Mouse (Mus musculus) spleen, adult 2 months (tissue): ENCODE measurements around the gene Tbc1d12. TPM values are rescaled to one million over a fixed set of nuclear protein-coding genes. Genes with fewer than 3 reads are reported as not detected.
A peak's percentile ranks its signal among the peaks of the same experiment; 100 is the strongest.

Experiments
- DNase-seq, 2 experiments: peaks; one replicate each; pipeline versions ENCODE4 v3.0.0 to v3.0.0-alpha.2; 2012 to 2021; ENCODE audit warnings: low spot score in 2 of 2, low read depth in 1 of 2
- H3K27ac ChIP-seq: fragments of 200-500 bp; 2 replicates; pipeline ENCODE4 v1.5.1; 2012; ENCODE audit warnings: low read length, inconsistent platforms; ENCODE audit not compliant: insufficient read depth
- H3K27me3 ChIP-seq: fragments of 200-500 bp; 2 replicates; pipeline ENCODE4 v1.6.1; 2012; ENCODE audit warnings: mild to moderate bottlenecking, moderate library complexity, low read length, inconsistent platforms; ENCODE audit not compliant: control insufficient read depth, insufficient read depth
- H3K36me3 ChIP-seq: fragments of 200-500 bp; 2 replicates; pipeline ENCODE4 v1.6.1; 2012; ENCODE audit warnings: mild to moderate bottlenecking, low read length, inconsistent platforms; ENCODE audit not compliant: control insufficient read depth, insufficient read depth
- H3K4me1 ChIP-seq: fragments of 200-500 bp; 2 replicates; pipeline ENCODE4 v1.6.1; 2011; ENCODE audit warnings: inconsistent platforms; ENCODE audit not compliant: control insufficient read depth, insufficient read depth, insufficient read length
- H3K4me3 ChIP-seq: fragments of 200-500 bp; 2 replicates; pipeline ENCODE4 v1.5.1; 2011; ENCODE audit warnings: mild to moderate bottlenecking, inconsistent platforms; ENCODE audit not compliant: insufficient read depth, insufficient read length; ENCODE audit errors: extremely low read depth
- CTCF ChIP-seq: fragments of 200-500 bp; IDR thresholded peaks from 2 replicates; pipeline ENCODE4 v1.5.1; 2011; ENCODE audit warnings: mild to moderate bottlenecking, inconsistent platforms; ENCODE audit not compliant: insufficient read depth, insufficient read length, insufficient replicate concordance; ENCODE audit errors: extremely low read depth
- POLR2A ChIP-seq: fragments of 200-500 bp; IDR thresholded peaks from 2 replicates; pipeline ENCODE4 v1.6.1; 2011; ENCODE audit warnings: low read depth, low read length, inconsistent platforms
- WGBS: fragments of 180-500 bp; shearing (Covaris S2); methylation state at CpG from one replicate; pipeline ENCODE4 v1.1.7; 2018; 5-methylcytosine and 5-hydroxymethylcytosine counted together
- polyA plus RNA-seq: library from polyadenylated mRNA; depleted of rRNA; stranded (reverse); fragments of >200 nt; gene quantifications from 2 replicates; pipeline ENCODE4 v1.2.3, GENCODE M21; 2012

Tbc1d12 gene
- polyA plus RNA-seq, 1 experiment: 1.0 TPM

DNA sequence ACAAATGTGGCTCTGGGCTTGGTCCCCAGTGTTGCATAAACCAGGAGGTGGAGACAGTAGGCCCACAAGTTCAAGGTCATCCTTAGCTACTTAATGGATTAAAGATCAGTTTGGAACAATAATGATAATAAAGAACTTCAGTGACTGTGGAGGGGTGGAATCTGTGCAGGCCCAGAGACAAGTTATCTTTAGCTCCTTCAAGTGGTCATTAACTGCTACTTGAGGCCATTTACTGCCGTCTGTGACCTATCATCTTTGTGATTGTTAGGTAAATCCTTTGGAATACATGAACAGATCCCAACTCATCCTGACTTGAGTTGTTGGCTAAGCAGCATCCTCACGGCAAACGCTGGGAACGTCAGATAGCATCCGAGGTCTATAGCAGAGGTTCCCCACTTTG, 66.1 kb downstream of the Tbc1d12 start:
- Histone ChIP-seq H3K4me3 (no peak overlapping the region), H3K27ac (no peak overlapping the region), H3K27me3 (no peaks in the 10 kb centered on the region), H3K4me1 (no peaks in the 10 kb centered on the region), H3K36me3 (no peaks in the 10 kb centered on the region)
- 97% methylated on average over 5 of the region's 5 CpGs for WGBS
- DNase-seq: no peak
- TF ChIP-seq POLR2A: no peak
- TF ChIP-seq CTCF: no peak

DNA sequence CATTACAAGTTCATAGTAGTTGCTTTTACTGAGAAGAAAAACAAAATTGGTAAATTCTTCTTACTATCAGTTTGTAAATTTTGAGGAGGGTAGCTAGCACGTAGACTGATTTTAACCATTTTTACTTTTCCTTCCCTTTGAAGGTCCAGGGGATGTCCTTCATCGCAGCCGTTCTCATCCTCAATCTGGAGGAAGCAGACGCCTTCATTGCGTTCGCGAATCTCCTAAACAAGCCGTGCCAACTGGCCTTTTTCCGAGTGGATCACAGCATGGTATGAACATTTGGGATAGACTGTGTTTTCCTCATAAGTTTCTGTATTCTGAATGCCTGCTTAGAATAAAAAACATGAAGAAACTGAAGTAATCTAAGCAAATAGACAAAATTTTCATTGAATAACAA, 77.4 kb downstream of the Tbc1d12 start:
- no peaks in the 10 kb centered on the region for H3K4me1 ChIP-seq
- DNase-seq: no peak
- no peak overlapping the region for H3K27ac ChIP-seq
- 96% methylated on average over 9 of the region's 9 CpGs for whole genome bisulfite sequencing
- H3K27me3 ChIP-seq: no peaks in the 10 kb centered on the region
- TF ChIP-seq POLR2A (no peak), CTCF (no peak)
- peaks cover 2% of the 10 kb centered on the region; the same call in 1 of the 2 replicates for H3K36me3 ChIP-seq
- no peak overlapping the region for H3K4me3 ChIP-seq

DNA sequence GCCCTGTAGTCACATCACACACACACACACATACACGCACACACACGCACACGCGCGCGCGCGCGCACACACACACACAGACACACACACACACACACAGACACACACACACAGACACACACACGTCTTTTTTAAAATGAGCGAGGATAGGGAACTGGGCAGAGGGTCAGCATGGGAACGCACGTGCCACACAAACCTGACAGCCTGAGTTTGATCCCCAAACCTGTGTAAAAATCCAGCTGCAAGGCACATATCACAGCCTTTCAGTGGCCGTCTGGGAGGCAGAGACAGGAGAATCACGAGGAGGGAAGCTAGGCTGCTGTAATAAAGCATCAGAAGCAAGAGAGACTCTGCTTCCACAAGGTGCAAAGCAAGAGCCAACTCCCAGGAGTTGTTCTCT, 78.5 kb downstream of the Tbc1d12 start:
- TF ChIP-seq CTCF: no peak
- TF ChIP-seq POLR2A: no peak
- no peak overlapping the region for H3K27ac ChIP-seq
- WGBS: 94% methylated on average over 15 of the region's 15 CpGs
- H3K27me3 ChIP-seq: no peaks in the 10 kb centered on the region
- H3K36me3 ChIP-seq: peaks cover 2% of the 10 kb centered on the region; the same call in 1 of the 2 replicates
- no peak for DNase-seq
- no peaks in the 10 kb centered on the region for H3K4me1 ChIP-seq
- no peak overlapping the region for H3K4me3 ChIP-seq

GRCm38 (mm10) chr19:38915677-38916076, 79.3 kb downstream of the Tbc1d12 start:
- peak in 1 of 2 experiments; percentile 22 for DNase-seq
- H3K27ac ChIP-seq: no peak overlapping the region
- peaks cover 2% of the 10 kb centered on the region; the same call in 1 of the 2 replicates for H3K36me3 ChIP-seq
- no peaks in the 10 kb centered on the region for H3K4me1 ChIP-seq
- TF ChIP-seq CTCF (peak; percentile 5; the same call in 1 of the 2 replicates), POLR2A (no peak)
- 60% methylated on average over 3 of the region's 3 CpGs for WGBS
- H3K4me3 ChIP-seq: no peak overlapping the region
- H3K27me3 ChIP-seq: no peaks in the 10 kb centered on the region

DNA sequence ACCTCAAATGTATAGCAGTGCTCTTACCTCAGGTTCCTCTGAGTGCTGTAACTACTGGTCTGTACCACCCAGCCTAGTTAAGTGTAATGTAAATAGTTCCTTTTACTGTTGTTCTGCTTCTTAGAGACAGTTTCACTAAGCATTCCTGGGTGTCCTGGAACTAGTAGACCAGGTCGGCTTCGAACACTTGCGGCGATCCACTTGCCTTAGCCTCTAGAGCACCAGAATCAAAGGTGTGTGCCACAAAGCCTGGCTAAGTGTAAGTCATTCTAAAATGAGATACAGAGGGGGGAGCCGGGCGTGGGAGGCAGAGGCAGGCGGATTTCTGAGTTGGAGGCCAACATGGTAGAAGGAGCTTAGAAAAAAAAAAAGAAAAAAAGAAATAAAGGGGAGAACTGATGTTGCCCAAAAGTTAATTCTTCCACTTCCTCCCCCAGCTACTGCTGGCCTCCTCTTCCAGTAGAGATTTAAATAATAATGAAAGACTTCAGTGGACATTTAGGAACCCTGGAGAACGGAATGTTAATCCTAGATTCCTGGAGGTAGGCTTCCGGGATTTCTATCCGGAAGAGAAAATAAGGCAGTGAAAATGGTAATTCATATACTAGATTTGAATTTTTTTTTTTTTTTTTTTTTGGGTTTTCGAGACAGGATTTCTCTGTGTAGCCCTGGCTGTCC, 92.2 kb downstream of the Tbc1d12 start:
- Histone ChIP-seq H3K4me3 (no peak overlapping the region), H3K4me1 (peaks cover 2% of the 10 kb centered on the region; the same call in 1 of the 2 replicates), H3K36me3 (no peaks in the 10 kb centered on the region), H3K27ac (no peak overlapping the region), H3K27me3 (no peaks in the 10 kb centered on the region)
- no peak for DNase-seq
- 90% methylated on average over 11 of the region's 11 CpGs for WGBS
- TF ChIP-seq POLR2A (no peak), CTCF (no peak)

DNA sequence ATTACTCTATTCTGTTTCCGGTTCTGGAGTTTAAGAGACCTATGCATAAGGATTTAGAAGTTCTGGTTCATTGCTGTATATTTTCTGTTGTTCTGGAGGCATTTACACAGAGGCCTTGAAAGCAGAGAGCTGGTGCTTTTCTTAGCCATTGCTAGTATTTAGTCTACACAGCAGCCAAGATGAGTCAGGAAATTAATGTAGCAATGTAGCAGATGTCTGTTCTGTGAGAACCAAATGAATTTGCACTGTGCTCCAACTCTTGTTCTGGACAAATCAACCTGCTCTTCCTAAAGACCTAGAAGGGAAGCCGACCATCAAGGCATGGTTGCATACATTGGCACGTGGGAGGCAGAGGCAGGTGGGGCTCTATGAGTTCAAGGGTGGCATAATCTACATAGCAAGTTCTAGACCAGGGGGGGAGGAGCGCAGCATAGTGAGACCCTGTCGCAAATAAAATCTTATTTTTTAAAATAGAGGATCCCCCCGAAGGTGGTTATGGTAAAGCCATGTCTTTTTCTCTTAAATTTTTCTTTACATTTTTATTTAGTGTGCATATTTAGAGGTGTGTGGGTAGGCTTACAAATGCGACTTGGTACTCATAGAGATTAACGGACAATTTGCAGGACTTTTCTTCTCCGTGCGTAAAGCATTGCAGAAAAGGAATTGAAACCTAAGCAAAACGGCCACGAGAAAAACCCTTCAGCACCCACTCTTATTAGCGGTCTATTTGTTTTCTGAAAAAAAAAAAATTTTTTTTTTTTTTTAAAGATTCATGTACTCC, 93.3 kb downstream of the Tbc1d12 start:
- H3K4me1 ChIP-seq: peaks cover 2% of the 10 kb centered on the region; the same call in 1 of the 2 replicates
- no peak for DNase-seq
- 33% methylated on average over 13 of the region's 13 CpGs for WGBS
- H3K27ac ChIP-seq: no peak overlapping the region
- no peaks in the 10 kb centered on the region for H3K27me3 ChIP-seq
- peak overlapping the region; percentile 85; the same call in 1 of the 2 replicates for H3K4me3 ChIP-seq
- TF ChIP-seq POLR2A (no peak), CTCF (no peak)
- no peaks in the 10 kb centered on the region for H3K36me3 ChIP-seq

DNA sequence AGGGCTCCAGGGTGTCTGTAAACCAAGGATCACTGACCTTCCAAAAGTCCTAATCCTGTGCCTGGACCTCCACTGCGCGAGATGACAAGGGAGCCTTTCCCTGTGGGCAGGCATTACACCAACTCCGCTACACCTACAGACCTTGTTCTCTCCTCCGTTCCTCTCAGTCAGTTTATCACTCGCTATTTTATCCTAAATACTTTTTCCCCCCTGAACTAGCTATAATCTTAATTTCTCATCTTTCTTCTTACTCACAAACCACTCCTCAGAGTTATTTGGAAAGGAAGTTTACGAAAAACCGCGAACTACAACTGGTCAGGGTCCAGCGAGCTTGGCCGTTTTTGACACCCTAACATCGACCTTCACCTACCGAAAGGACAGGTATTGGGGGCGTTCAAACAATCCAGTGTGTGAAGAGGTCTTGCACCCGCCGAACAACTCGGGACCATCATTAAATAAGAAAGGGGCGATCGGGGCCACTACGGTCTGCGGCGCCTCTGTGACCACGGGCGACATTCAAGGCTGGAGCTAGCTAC, 93.9 kb downstream of the Tbc1d12 start:
- no peaks in the 10 kb centered on the region for H3K36me3 ChIP-seq
- no peak for DNase-seq
- H3K27ac ChIP-seq: peak overlapping the region; percentile 59
- H3K27me3 ChIP-seq: no peaks in the 10 kb centered on the region
- peak overlapping the region; percentile 85 for H3K4me3 ChIP-seq
- TF ChIP-seq CTCF (no peak), POLR2A (no peak)
- H3K4me1 ChIP-seq: peaks cover 2% of the 10 kb centered on the region; the same call in 1 of the 2 replicates
- under 1% methylated on average over 23 of the region's 23 CpGs for WGBS
